Mouse (Mus musculus): ENCODE results near the gene Tor1b. TPM values are rescaled to one million over a fixed set of nuclear protein-coding genes. Genes with fewer than 3 reads are reported as not detected.
"Not testable (repeated sequence)": the region's sequence is repeated elsewhere in the genome, so short reads cannot be mapped to it uniquely, and the experiment has no call there.

The Tor1b gene
- polyA plus RNA-seq (2016; fragmentation: Nextera tagmentation; extraction: Ambion mirVana): 24.1 and 27.3 TPM in 2 replicates

- peak within 1 kb of the TSS; percentile 90 for H3K4me2 ChIP-seq
- ATAC-seq (ENCODE audit: low FRiP score): peak; percentile 93
- peak within 1 kb of the TSS; percentile 93 for H3K4me3 ChIP-seq (replicated peaks)
- under 1% methylated on average over 60 of the region's 60 CpGs for WGBS
- H3K36me3 ChIP-seq (replicated peaks): peaks cover 35% of the 10 kb centered on the region
- H3K27ac ChIP-seq: peak within 1 kb of the TSS; percentile 91
- H3K9ac ChIP-seq: peak within 1 kb of the TSS; percentile 93
- H3K9me3 ChIP-seq: no peaks in the 10 kb centered on the region
- no peaks in the 10 kb centered on the region; the same call in 1 of the 2 replicates for H3K27me3 ChIP-seq
- peaks cover 29% of the 10 kb centered on the region for H3K4me1 ChIP-seq
Measured at GRCm38 (mm10) chr2:30952824-30953490, at the start of gene Tor1b. TSS of gene Tor1b (plus strand) at chr2:30952959.

- Histone ChIP-seq H3K27ac (no peak overlapping the region), H3K4me3 (replicated peaks) (no peak overlapping the region), H3K9me3 (no peaks in the 10 kb centered on the region), H3K4me1 (peaks cover 19% of the 10 kb centered on the region), H3K4me2 (no peak overlapping the region), H3K27me3 (peaks cover 25% of the 10 kb centered on the region), H3K36me3 (replicated peaks) (no peaks in the 10 kb centered on the region), H3K9ac (no peak overlapping the region)
- 89% methylated on average over 6 of the region's 6 CpGs for WGBS
- ATAC-seq (ENCODE audit: low FRiP score): no peak
Measured at GRCm38 (mm10) chr2:30904231-30904630, 48.5 kb upstream of the Tor1b start.

- Histone ChIP-seq H3K27ac (no peak overlapping the region), H3K4me3 (replicated peaks) (no peak overlapping the region), H3K9ac (no peak overlapping the region), H3K27me3 (peaks cover 25% of the 10 kb centered on the region), H3K4me2 (no peak overlapping the region), H3K4me1 (peaks cover 19% of the 10 kb centered on the region), H3K36me3 (replicated peaks) (no peaks in the 10 kb centered on the region), H3K9me3 (no peaks in the 10 kb centered on the region)
- 90% methylated on average over 7 of the region's 7 CpGs for WGBS
- no peak for ATAC-seq (ENCODE audit: low FRiP score)
Measured at GRCm38 (mm10) chr2:30904991-30905390, 47.8 kb upstream of the Tor1b start.

GRCm38 (mm10) chr2:30905906-30906305, 46.9 kb upstream of the Tor1b start:
- no peak overlapping the region for H3K4me3 ChIP-seq (replicated peaks)
- peaks cover 19% of the 10 kb centered on the region for H3K4me1 ChIP-seq
- no peak for ATAC-seq (ENCODE audit: low FRiP score)
- H3K27ac ChIP-seq: no peak overlapping the region
- H3K9ac ChIP-seq: no peak overlapping the region
- H3K36me3 ChIP-seq (replicated peaks): no peaks in the 10 kb centered on the region
- no peaks in the 10 kb centered on the region for H3K9me3 ChIP-seq
- no peak overlapping the region for H3K4me2 ChIP-seq
- 83% methylated on average over 8 of the region's 8 CpGs for WGBS
- peaks cover 25% of the 10 kb centered on the region for H3K27me3 ChIP-seq

GRCm38 (mm10) chr2:30906641-30907040, 46.1 kb upstream of the Tor1b start:
- Histone ChIP-seq H3K4me1 (peaks cover 19% of the 10 kb centered on the region), H3K27ac (no peak overlapping the region), H3K4me3 (replicated peaks) (no peak overlapping the region), H3K9ac (no peak overlapping the region), H3K4me2 (no peak overlapping the region), H3K27me3 (peaks cover 24% of the 10 kb centered on the region), H3K9me3 (no peaks in the 10 kb centered on the region), H3K36me3 (replicated peaks) (no peaks in the 10 kb centered on the region)
- 68% methylated on average over 4 of the region's 4 CpGs for WGBS
- no peak for ATAC-seq (ENCODE audit: low FRiP score)

GRCm38 (mm10) chr2:30912291-30912773, 40.4 kb upstream of the Tor1b start:
- Histone ChIP-seq H3K4me1 (0 out of 2 replicates have a peak, but pooled peaks cover 7% of the 10 kb centered on the region), H3K9me3 (no peaks in the 10 kb centered on the region), H3K4me3 (replicated peaks) (no peak overlapping the region), H3K27ac (no peak overlapping the region), H3K27me3 (0 out of 2 replicates have a peak, but pooled peaks cover 4% of the 10 kb centered on the region), H3K36me3 (replicated peaks) (no peaks in the 10 kb centered on the region), H3K9ac (no peak overlapping the region), H3K4me2 (no peak overlapping the region)
- WGBS: 74% methylated on average over 4 of the region's 4 CpGs
- no peak for ATAC-seq (ENCODE audit: low FRiP score)

- Histone ChIP-seq H3K9me3 (no peaks in the 10 kb centered on the region), H3K4me3 (replicated peaks) (no peak overlapping the region), H3K9ac (no peak overlapping the region), H3K4me1 (0 out of 2 replicates have a peak, but pooled peaks cover 7% of the 10 kb centered on the region), H3K36me3 (replicated peaks) (no peaks in the 10 kb centered on the region), H3K27ac (no peak overlapping the region), H3K27me3 (0 out of 2 replicates have a peak, but pooled peaks cover 4% of the 10 kb centered on the region), H3K4me2 (no peak overlapping the region)
- WGBS: 88% methylated on average over 8 of the region's 8 CpGs
- ATAC-seq (ENCODE audit: low FRiP score): no peak
Measured at GRCm38 (mm10) chr2:30913022-30913421, 39.7 kb upstream of the Tor1b start.

- Histone ChIP-seq H3K27me3 (0 out of 2 replicates have a peak, but pooled peaks cover 4% of the 10 kb centered on the region), H3K4me3 (replicated peaks) (no peak overlapping the region), H3K36me3 (replicated peaks) (no peaks in the 10 kb centered on the region), H3K27ac (no peak overlapping the region), H3K4me2 (no peak overlapping the region), H3K9ac (no peak overlapping the region), H3K4me1 (0 out of 2 replicates have a peak, but pooled peaks cover 7% of the 10 kb centered on the region), H3K9me3 (no peaks in the 10 kb centered on the region)
- WGBS: 40% methylated on average over 3 of the region's 3 CpGs
- no peak for ATAC-seq (ENCODE audit: low FRiP score)
Measured at GRCm38 (mm10) chr2:30914836-30915235, 37.9 kb upstream of the Tor1b start.

- ATAC-seq (ENCODE audit: low FRiP score): no peak
- Histone ChIP-seq H3K4me1 (0 out of 2 replicates have a peak, but pooled peaks cover 7% of the 10 kb centered on the region), H3K9ac (no peak overlapping the region), H3K27me3 (0 out of 2 replicates have a peak, but pooled peaks cover 4% of the 10 kb centered on the region), H3K36me3 (replicated peaks) (no peaks in the 10 kb centered on the region), H3K4me2 (no peak overlapping the region), H3K4me3 (replicated peaks) (no peak overlapping the region), H3K27ac (no peak overlapping the region), H3K9me3 (no peaks in the 10 kb centered on the region)
- WGBS: 75% methylated on average over 5 of the region's 5 CpGs
Measured at GRCm38 (mm10) chr2:30915376-30915775, 37.4 kb upstream of the Tor1b start.

- not testable (repeated sequence) for ATAC-seq (ENCODE audit: low FRiP score)
Measured at GRCm38 (mm10) chr2:30915933-30916332, 36.8 kb upstream of the Tor1b start.

GRCm38 (mm10) chr2:30917649-30918048, 35.1 kb upstream of the Tor1b start:
- H3K4me1 ChIP-seq: 0 out of 2 replicates have a peak, but pooled peaks cover 7% of the 10 kb centered on the region
- no peak overlapping the region for H3K4me3 ChIP-seq (replicated peaks)
- H3K36me3 ChIP-seq (replicated peaks): no peaks in the 10 kb centered on the region
- H3K9me3 ChIP-seq: no peaks in the 10 kb centered on the region
- no peak for ATAC-seq (ENCODE audit: low FRiP score)
- no peak overlapping the region for H3K9ac ChIP-seq
- no peak overlapping the region for H3K27ac ChIP-seq
- 91% methylated on average over 7 of the region's 7 CpGs for WGBS
- H3K27me3 ChIP-seq: 0 out of 2 replicates have a peak, but pooled peaks cover under 1% of the 10 kb centered on the region
- no peak overlapping the region for H3K4me2 ChIP-seq

More at GRCm38 (mm10) chr2:30915933-30916332, 36.8 kb upstream of the Tor1b start:
- H3K36me3 ChIP-seq (replicated peaks); H3K4me1 ChIP-seq; H3K27me3 ChIP-seq; H3K9ac ChIP-seq; H3K4me2 ChIP-seq; H3K27ac ChIP-seq; H3K4me3 ChIP-seq (replicated peaks); H3K9me3 ChIP-seq: not testable (repeated sequence)
- 88% methylated on average over 6 of the region's 6 CpGs for WGBS

GRCm38 (mm10) chr2:30918126-30918525, 34.6 kb upstream of the Tor1b start:
- no peak overlapping the region for H3K27ac ChIP-seq
- no peaks in the 10 kb centered on the region for H3K9me3 ChIP-seq
- no peak for ATAC-seq (ENCODE audit: low FRiP score)
- H3K27me3 ChIP-seq: no peaks in the 10 kb centered on the region
- H3K4me3 ChIP-seq (replicated peaks): no peak overlapping the region
- WGBS: 56% methylated on average over 6 of the region's 6 CpGs
- H3K9ac ChIP-seq: no peak overlapping the region
- no peak overlapping the region for H3K4me2 ChIP-seq
- no peaks in the 10 kb centered on the region for H3K36me3 ChIP-seq (replicated peaks)
- H3K4me1 ChIP-seq: 0 out of 2 replicates have a peak, but pooled peaks cover 7% of the 10 kb centered on the region

All from forebrain, embryonic 12.5 days (tissue).